Mouse (Mus musculus): ENCODE data around the gene Ints7. TPM values are rescaled to one million over a fixed set of nuclear protein-coding genes. Genes with fewer than 3 reads are reported as not detected.

The Ints7 gene
- total RNA-seq, 1 experiment: 33.1 TPM

- Histone ChIP-seq H3K36me3 (ENCODE audit: control insufficient read depth, insufficient read depth, low read length, poor library complexity, severe bottlenecking) (peaks cover 39% of the 10 kb centered on the region), H3K4me1 (ENCODE audit: control insufficient read depth in 2 of 2, insufficient read depth in 2 of 2, low read length in 2 of 2, poor library complexity in 1 of 2) (no peaks in the 10 kb centered on the region), H3K9me3 (ENCODE audit: control insufficient read depth, insufficient read depth, low read depth, low read length) (no peaks in the 10 kb centered on the region), H3K9ac (ENCODE audit: insufficient read depth, low read depth, low read length, poor library complexity, severe bottlenecking) (no peak overlapping the region), H3K27ac (ENCODE audit: insufficient read depth, low read depth, low read length, poor library complexity, severe bottlenecking) (no peak overlapping the region), H3K4me3 (ENCODE audit: insufficient read depth in 1 of 2, low read depth in 1 of 2, low read length in 2 of 2, poor library complexity in 1 of 2, severe bottlenecking in 1 of 2) (no peak overlapping the region)
- no peak for TF ChIP-seq ZNF384 (IDR thresholded peaks at IDR 0.05; ENCODE audit: low read depth, low read length)
- TF ChIP-seq HCFC1 (IDR thresholded peaks at IDR 0.05; ENCODE audit: borderline replicate concordance, insufficient read depth, low read length): no peak
- no peak for TF ChIP-seq ZC3H11A (IDR thresholded peaks at IDR 0.05; ENCODE audit: borderline replicate concordance, low read depth, low read length)
- no peak for DNase-seq (ENCODE audit: low read depth, low spot score)
- in situ Hi-C loops (cut with MboI; ENCODE audit: low sequenced_read_pairs in 2 of 2, unreplicated experiment in 2 of 2): loop anchor here (25.0 kb wide), 1 partner anchor 181 kb away; no protein-coding TSS in a partner anchor
Observed at GRCm38 (mm10) chr1:191543747-191544146, 31.7 kb upstream of the Ints7 start.

GRCm38 (mm10) chr1:191550786-191551185, 24.6 kb upstream of the Ints7 start:
- no peak for DNase-seq (ENCODE audit: low read depth, low spot score)
- no peak overlapping the region for H3K4me3 ChIP-seq (ENCODE audit: insufficient read depth in 1 of 2, low read depth in 1 of 2, low read length in 2 of 2, poor library complexity in 1 of 2, severe bottlenecking in 1 of 2)
- H3K4me1 ChIP-seq (ENCODE audit: control insufficient read depth in 2 of 2, insufficient read depth in 2 of 2, low read length in 2 of 2, poor library complexity in 1 of 2): no peaks in the 10 kb centered on the region
- H3K27ac ChIP-seq (ENCODE audit: insufficient read depth, low read depth, low read length, poor library complexity, severe bottlenecking): no peak overlapping the region
- peaks cover 26% of the 10 kb centered on the region for H3K36me3 ChIP-seq (ENCODE audit: control insufficient read depth, insufficient read depth, low read length, poor library complexity, severe bottlenecking)
- in situ Hi-C loops (cut with MboI; ENCODE audit: low sequenced_read_pairs in 2 of 2, unreplicated experiment in 2 of 2): no loop called here
- TF ChIP-seq CHD2 (IDR thresholded peaks at IDR 0.05; ENCODE audit: low read depth, low read length) (no peak), ZNF384 (IDR thresholded peaks at IDR 0.05; ENCODE audit: low read depth, low read length) (no peak), MAFK (IDR thresholded peaks at IDR 0.05; ENCODE audit: insufficient read depth, low read depth, low read length) (no peak), HCFC1 (IDR thresholded peaks at IDR 0.05; ENCODE audit: borderline replicate concordance, insufficient read depth, low read length) (no peak), ZC3H11A (IDR thresholded peaks at IDR 0.05; ENCODE audit: borderline replicate concordance, low read depth, low read length) (no peak)
- H3K9ac ChIP-seq (ENCODE audit: insufficient read depth, low read depth, low read length, poor library complexity, severe bottlenecking): no peak overlapping the region
- no peaks in the 10 kb centered on the region for H3K9me3 ChIP-seq (ENCODE audit: control insufficient read depth, insufficient read depth, low read depth, low read length)

- in situ Hi-C loops (cut with MboI; ENCODE audit: low sequenced_read_pairs in 2 of 2, unreplicated experiment in 2 of 2): no loop called here
- Histone ChIP-seq H3K27ac (ENCODE audit: insufficient read depth, low read depth, low read length, poor library complexity, severe bottlenecking) (no peak overlapping the region), H3K4me1 (ENCODE audit: control insufficient read depth in 2 of 2, insufficient read depth in 2 of 2, low read length in 2 of 2, poor library complexity in 1 of 2) (no peaks in the 10 kb centered on the region), H3K9ac (ENCODE audit: insufficient read depth, low read depth, low read length, poor library complexity, severe bottlenecking) (no peak overlapping the region), H3K9me3 (ENCODE audit: control insufficient read depth, insufficient read depth, low read depth, low read length) (no peaks in the 10 kb centered on the region), H3K36me3 (ENCODE audit: control insufficient read depth, insufficient read depth, low read length, poor library complexity, severe bottlenecking) (peaks cover 24% of the 10 kb centered on the region), H3K4me3 (ENCODE audit: insufficient read depth in 1 of 2, low read depth in 1 of 2, low read length in 2 of 2, poor library complexity in 1 of 2, severe bottlenecking in 1 of 2) (no peak overlapping the region)
- DNase-seq (ENCODE audit: low read depth, low spot score): no peak
- no peak for TF ChIP-seq HCFC1 (IDR thresholded peaks at IDR 0.05; ENCODE audit: borderline replicate concordance, insufficient read depth, low read length)
- no peak for TF ChIP-seq ZC3H11A (IDR thresholded peaks at IDR 0.05; ENCODE audit: borderline replicate concordance, low read depth, low read length)
- no peak for TF ChIP-seq CHD2 (IDR thresholded peaks at IDR 0.05; ENCODE audit: low read depth, low read length)
- TF ChIP-seq ZNF384 (IDR thresholded peaks at IDR 0.05; ENCODE audit: low read depth, low read length): no peak
- TF ChIP-seq MAFK (IDR thresholded peaks at IDR 0.05; ENCODE audit: insufficient read depth, low read depth, low read length): no peak
Observed at GRCm38 (mm10) chr1:191557109-191557508, 18.3 kb upstream of the Ints7 start.

- no peaks in the 10 kb centered on the region for H3K9me3 ChIP-seq (ENCODE audit: control insufficient read depth, insufficient read depth, low read depth, low read length)
- no peak overlapping the region for H3K9ac ChIP-seq (ENCODE audit: insufficient read depth, low read depth, low read length, poor library complexity, severe bottlenecking)
- DNase-seq (ENCODE audit: low read depth, low spot score): no peak
- H3K4me1 ChIP-seq (ENCODE audit: control insufficient read depth in 2 of 2, insufficient read depth in 2 of 2, low read length in 2 of 2, poor library complexity in 1 of 2): no peaks in the 10 kb centered on the region
- no peak for TF ChIP-seq CHD2 (IDR thresholded peaks at IDR 0.05; ENCODE audit: low read depth, low read length)
- TF ChIP-seq ZNF384 (IDR thresholded peaks at IDR 0.05; ENCODE audit: low read depth, low read length): no peak
- TF ChIP-seq ZC3H11A (IDR thresholded peaks at IDR 0.05; ENCODE audit: borderline replicate concordance, low read depth, low read length): no peak
- TF ChIP-seq MAFK (IDR thresholded peaks at IDR 0.05; ENCODE audit: insufficient read depth, low read depth, low read length): no peak
- no peak for TF ChIP-seq HCFC1 (IDR thresholded peaks at IDR 0.05; ENCODE audit: borderline replicate concordance, insufficient read depth, low read length)
- peaks cover 22% of the 10 kb centered on the region for H3K36me3 ChIP-seq (ENCODE audit: control insufficient read depth, insufficient read depth, low read length, poor library complexity, severe bottlenecking)
- no peak overlapping the region for H3K27ac ChIP-seq (ENCODE audit: insufficient read depth, low read depth, low read length, poor library complexity, severe bottlenecking)
- no peak overlapping the region for H3K4me3 ChIP-seq (ENCODE audit: insufficient read depth in 1 of 2, low read depth in 1 of 2, low read length in 2 of 2, poor library complexity in 1 of 2, severe bottlenecking in 1 of 2)
- in situ Hi-C loops (cut with MboI; ENCODE audit: low sequenced_read_pairs in 2 of 2, unreplicated experiment in 2 of 2): no loop called here
Observed at GRCm38 (mm10) chr1:191559779-191560178, 15.7 kb upstream of the Ints7 start.

GRCm38 (mm10) chr1:191562823-191563365, 12.5 kb upstream of the Ints7 start:
- Histone ChIP-seq H3K9ac (ENCODE audit: insufficient read depth, low read depth, low read length, poor library complexity, severe bottlenecking) (no peak overlapping the region), H3K4me3 (ENCODE audit: insufficient read depth in 1 of 2, low read depth in 1 of 2, low read length in 2 of 2, poor library complexity in 1 of 2, severe bottlenecking in 1 of 2) (no peak overlapping the region), H3K9me3 (ENCODE audit: control insufficient read depth, insufficient read depth, low read depth, low read length) (no peaks in the 10 kb centered on the region), H3K36me3 (ENCODE audit: control insufficient read depth, insufficient read depth, low read length, poor library complexity, severe bottlenecking) (peaks cover 18% of the 10 kb centered on the region), H3K4me1 (ENCODE audit: control insufficient read depth in 2 of 2, insufficient read depth in 2 of 2, low read length in 2 of 2, poor library complexity in 1 of 2) (no peaks in the 10 kb centered on the region), H3K27ac (ENCODE audit: insufficient read depth, low read depth, low read length, poor library complexity, severe bottlenecking) (no peak overlapping the region)
- TF ChIP-seq MAFK (IDR thresholded peaks at IDR 0.05; ENCODE audit: insufficient read depth, low read depth, low read length): no peak
- peak; percentile 28 for DNase-seq (ENCODE audit: low read depth, low spot score)
- in situ Hi-C loops (cut with MboI; ENCODE audit: low sequenced_read_pairs in 2 of 2, unreplicated experiment in 2 of 2): no loop called here

All from ES-E14 (cell line).